Comparison of ENCODE assay signal across 8 mouse cellular contexts in the genomic region with DNA sequence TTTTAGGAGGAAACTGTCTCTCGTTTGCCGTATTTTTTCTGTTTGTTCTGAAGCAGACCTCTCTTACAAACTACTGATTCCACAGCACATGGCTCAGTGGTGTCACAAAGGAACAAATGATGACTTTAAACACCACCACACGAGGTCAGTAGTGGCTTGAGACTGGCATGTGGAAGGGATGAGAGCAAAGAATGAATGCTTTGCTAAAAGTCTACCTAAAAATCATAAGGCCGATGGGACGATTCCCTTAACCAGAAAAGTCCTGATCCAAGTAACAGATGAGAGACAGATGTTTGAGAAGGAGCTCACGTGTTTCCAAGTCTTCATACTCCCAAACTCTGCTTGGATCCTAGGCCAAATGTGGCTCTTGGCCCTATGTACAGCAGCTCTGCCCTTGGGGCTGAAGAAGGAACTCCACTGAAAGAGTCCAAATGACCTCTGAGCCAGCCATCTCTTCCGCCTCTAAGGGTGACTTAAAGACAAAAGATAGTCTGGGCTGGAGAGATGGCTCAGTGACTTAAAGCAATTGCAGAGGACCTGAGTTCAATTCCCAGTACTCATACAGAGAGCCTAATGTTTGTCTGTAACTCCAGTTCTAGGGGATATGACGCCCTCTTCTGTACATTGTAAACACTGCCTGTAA. TPM values are rescaled to one million over a fixed set of nuclear protein-coding genes. Genes with fewer than 3 reads are reported as not detected.
DNase-seq lines count a peak whose midpoint lies in the region; ATAC-seq and TF ChIP-seq lines count a peak whose summit lies in the region.

No protein-coding gene starts in this region.

- peak overlapping the region; percentile 36 for H3K4me2 ChIP-seq in kidney, embryonic 16.5 days (replicated peaks; ENCODE audit: low read depth, low read length)
- H3K4me2 ChIP-seq in hindbrain, embryonic 11.5 days (replicated peaks; ENCODE audit: low read depth, low read length), result no peak overlapping the region

- no peak for TF ChIP-seq POLR2A in bone marrow macrophage, adult 2 months (IDR thresholded peaks at IDR 0.05; ENCODE audit: borderline replicate concordance, low read depth, low read length)

- H3K27me3 ChIP-seq in kidney, embryonic 16.5 days (ENCODE audit: insufficient read depth, low read length), result no peaks in the 10 kb centered on the region
- H3K27me3 ChIP-seq in hindbrain, embryonic 11.5 days (ENCODE audit: control insufficient read depth, insufficient read depth, low read length), result no peaks in the 10 kb centered on the region
- H3K27me3 ChIP-seq in midbrain, embryonic 10.5 days (ENCODE audit: low read depth, poor library complexity, severe bottlenecking), result no peaks in the 10 kb centered on the region; the same call in 1 of the 2 replicates

- WGBS in kidney, embryonic 16.5 days, result 38% methylated on average over 8 of the region's 8 CpGs
- WGBS in hindbrain, embryonic 11.5 days, result 34% methylated on average over 8 of the region's 8 CpGs
- WGBS in midbrain, embryonic 10.5 days, result 40% methylated on average over 8 of the region's 8 CpGs

- no peak for DNase-seq in kidney, postnatal 14 days
- no peak for DNase-seq in hindbrain, embryonic 11.5 days (ENCODE audit: low spot score)
- no peak for DNase-seq in midbrain, embryonic 10.5 days (ENCODE audit: low spot score)
- DNase-seq in spleen, postnatal 14 days (ENCODE audit: low spot score in 2 of 2), result no peak
- DNase-seq in adrenal gland, adult 18-20 months (ENCODE audit: low spot score in 2 of 2), result no peak
- no peak for DNase-seq in embryo, embryonic 11 days

- TF ChIP-seq CTCF in bone marrow macrophage, adult 2 months (IDR thresholded peaks at IDR 0.05; ENCODE audit: low read depth, low read length), result no peak

- H3K27ac ChIP-seq in kidney, embryonic 16.5 days (ENCODE audit: low read length), result peak overlapping the region; percentile 39
- peak overlapping the region; percentile 61 for H3K27ac ChIP-seq in bone marrow macrophage, adult 2 months (ENCODE audit: insufficient read depth, low read depth, low read length)
- H3K27ac ChIP-seq in hindbrain, embryonic 11.5 days (ENCODE audit: low read depth, low read length), result peak overlapping the region; percentile 21; the same call in 1 of the 2 replicates
- H3K27ac ChIP-seq in midbrain, embryonic 10.5 days (replicated peaks), result peak overlapping the region; percentile 96

- peak; percentile 36; the same call in 1 of the 2 replicates for ATAC-seq in kidney, embryonic 16.5 days (ENCODE audit: low FRiP score, low TSS enrichment)
- peak; percentile 66; the same call in 1 of the 2 replicates for ATAC-seq in hindbrain, embryonic 11.5 days (ENCODE audit: low FRiP score)

- H3K4me3 ChIP-seq in kidney, embryonic 16.5 days (ENCODE audit: low read length), result peak overlapping the region; percentile 89
- H3K4me3 ChIP-seq in bone marrow macrophage, adult 2 months (ENCODE audit: insufficient read depth, low read length), result no peak overlapping the region; the same call in 1 of the 2 replicates
- no peak overlapping the region; the same call in 1 of the 2 replicates for H3K4me3 ChIP-seq in hindbrain, embryonic 11.5 days (ENCODE audit: low read depth, low read length)
- peak overlapping the region; percentile 84 for H3K4me3 ChIP-seq in midbrain, embryonic 10.5 days

- peaks cover 33% of the 10 kb centered on the region for H3K36me3 ChIP-seq in kidney, embryonic 16.5 days (ENCODE audit: insufficient read depth, low read length)
- H3K36me3 ChIP-seq in hindbrain, embryonic 11.5 days (ENCODE audit: control insufficient read depth, insufficient read depth, low read length), result peaks cover 19% of the 10 kb centered on the region; the same call in 1 of the 2 replicates
- H3K36me3 ChIP-seq in midbrain, embryonic 10.5 days, result peaks cover 39% of the 10 kb centered on the region

- no peaks in the 10 kb centered on the region for H3K9me3 ChIP-seq in kidney, embryonic 16.5 days (ENCODE audit: low read length)
- no peaks in the 10 kb centered on the region for H3K9me3 ChIP-seq in hindbrain, embryonic 11.5 days (ENCODE audit: control insufficient read depth, low read length)
- no peaks in the 10 kb centered on the region for H3K9me3 ChIP-seq in midbrain, embryonic 10.5 days (replicated peaks)

- peak overlapping the region; percentile 40; the same call in 1 of the 2 replicates for H3K9ac ChIP-seq in kidney, embryonic 16.5 days (replicated peaks; ENCODE audit: low read length)
- H3K9ac ChIP-seq in hindbrain, embryonic 11.5 days (ENCODE audit: low read depth, low read length), result no peak overlapping the region

- H3K4me1 ChIP-seq in kidney, embryonic 16.5 days (ENCODE audit: insufficient read depth, low read length), result peaks cover 25% of the 10 kb centered on the region
- H3K4me1 ChIP-seq in bone marrow macrophage, adult 2 months (ENCODE audit: control insufficient read depth, insufficient read depth, low read length), result peaks cover 21% of the 10 kb centered on the region
- H3K4me1 ChIP-seq in hindbrain, embryonic 11.5 days (replicated peaks; ENCODE audit: control insufficient read depth, insufficient read depth, low read length), result 0 out of 2 replicates have a peak, but pooled peaks cover 5% of the 10 kb centered on the region
- peaks cover 24% of the 10 kb centered on the region for H3K4me1 ChIP-seq in midbrain, embryonic 10.5 days

RNA-seq across cellular contexts. Expression of a gene that starts 13.6 kb away (rescaled TPM):
- polyA plus RNA-seq in kidney, embryonic 16.5 days (2015; fragmentation: Nextera tagmentation; extraction: Ambion mirVana), result 3.4 and 8.9 TPM in 2 replicates
- polyA plus RNA-seq in bone marrow macrophage, adult 2 months (2012; ENCODE audit: insufficient read depth, insufficient read length, missing spikeins), result 1.2 and 1.9 TPM in 2 replicates
- polyA plus RNA-seq in hindbrain, embryonic 11.5 days (2014; fragmentation: Nextera tagmentation; extraction: Ambion mirVana), result 42.3 and 79.1 TPM in 2 replicates
- polyA plus RNA-seq in midbrain, embryonic 10.5 days (2016; fragmentation: Nextera tagmentation; extraction: Ambion mirVana), result 36.4 and 55.1 TPM in 2 replicates
- total RNA-seq in adrenal gland, adult 18-20 months (2021), result 10 to 100 TPM; 14.2 to 19.7 TPM

RNA-seq across cellular contexts. Expression of a gene that starts 47.8 kb away (rescaled TPM):
- polyA plus RNA-seq in kidney, embryonic 16.5 days (2015; fragmentation: Nextera tagmentation; extraction: Ambion mirVana), result 13.7 and 15.9 TPM in 2 replicates
- polyA plus RNA-seq in bone marrow macrophage, adult 2 months (2012; ENCODE audit: insufficient read depth, insufficient read length, missing spikeins), result 21.2 and 27.0 TPM in 2 replicates
- 25.6 and 32.4 TPM in 2 replicates for polyA plus RNA-seq in hindbrain, embryonic 11.5 days (2014; fragmentation: Nextera tagmentation; extraction: Ambion mirVana)
- 11.0 and 11.6 TPM in 2 replicates for polyA plus RNA-seq in midbrain, embryonic 10.5 days (2016; fragmentation: Nextera tagmentation; extraction: Ambion mirVana)
- 10 to 100 TPM; 55.3 to 71.6 TPM for total RNA-seq in adrenal gland, adult 18-20 months (2021)

RNA-seq across cellular contexts. Expression of a gene that starts 55.5 kb away (rescaled TPM):
- 31.0 and 34.5 TPM in 2 replicates for polyA plus RNA-seq in kidney, embryonic 16.5 days (2015; fragmentation: Nextera tagmentation; extraction: Ambion mirVana)
- 0.24 TPM in 1 of 2 replicates, not detected in the other for polyA plus RNA-seq in bone marrow macrophage, adult 2 months (2012; ENCODE audit: insufficient read depth, insufficient read length, missing spikeins)
- 2.7 and 3.4 TPM in 2 replicates for polyA plus RNA-seq in hindbrain, embryonic 11.5 days (2014; fragmentation: Nextera tagmentation; extraction: Ambion mirVana)
- polyA plus RNA-seq in midbrain, embryonic 10.5 days (2016; fragmentation: Nextera tagmentation; extraction: Ambion mirVana), result 1.6 and 2.0 TPM in 2 replicates
- 10 to 100 TPM; 19.2 to 30.4 TPM for total RNA-seq in adrenal gland, adult 18-20 months (2021)

Comparison
In these comparisons a context has a peak if more than half of its experiments do, and no peak if none do; other contexts are left out.
1. H3K27ac ChIP-seq: peak in every context shown above with its lines; median percentile 96 in midbrain, embryonic 10.5 days; 61 in bone marrow macrophage, adult 2 months; 39 in kidney, embryonic 16.5 days; 21 in hindbrain, embryonic 11.5 days.
2. H3K4me3 ChIP-seq: peak in kidney, embryonic 16.5 days (single experiment) and midbrain, embryonic 10.5 days (single experiment); none in bone marrow macrophage, adult 2 months (single experiment) and hindbrain, embryonic 11.5 days (single experiment).